Mouse (Mus musculus) bone marrow, adult 2 months (tissue): ENCODE measurements around the gene Samd13. TPM values are rescaled to one million over a fixed set of nuclear protein-coding genes. Genes with fewer than 3 reads are reported as not detected.

ENCODE experiments used
- H3K27ac ChIP-seq: fragments of 200-500 bp; 2 replicates; pipeline ENCODE4 v1.5.1; 2012; ENCODE audit warnings: low read depth, mild to moderate bottlenecking, control low read depth, inconsistent platforms, low read length; ENCODE audit not compliant: control insufficient read depth, poor library complexity, insufficient read depth
- H3K4me1 ChIP-seq: fragments of 200-500 bp; 2 replicates; pipeline ENCODE4 v1.6.1; 2011; ENCODE audit warnings: low read length; ENCODE audit not compliant: control insufficient read depth, insufficient read depth
- H3K4me3 ChIP-seq: fragments of 200-500 bp; replicated peaks from 2 replicates; pipeline ENCODE3; 2011; ENCODE audit warnings: mild to moderate bottlenecking, low read depth, low read length, control low read depth; ENCODE audit not compliant: control insufficient read depth
- CTCF ChIP-seq: fragments of 200-500 bp; IDR thresholded peaks from 2 replicates; pipeline ENCODE4 v1.5.1; 2011; ENCODE audit warnings: low read length, control low read depth; ENCODE audit not compliant: control insufficient read depth, insufficient read depth
- POLR2A ChIP-seq: fragments of 200-500 bp; IDR thresholded peaks from 2 replicates; pipeline ENCODE4 v1.6.1; 2011; ENCODE audit warnings: low read depth, mild to moderate bottlenecking, control low read depth, low read length, borderline replicate concordance; ENCODE audit not compliant: control insufficient read depth
- WGBS: fragments of 180-500 bp; shearing (Covaris S2); methylation state at CpG from one replicate; pipeline ENCODE4 v1.1.7; 2018; 5-methylcytosine and 5-hydroxymethylcytosine counted together
- polyA plus RNA-seq: library from polyadenylated mRNA; stranded (reverse); fragments of >200 nt; gene quantifications from 2 replicates; pipeline ENCODE4 v1.2.4, GENCODE M21; 2011; ENCODE audit warnings: low replicate concordance; ENCODE audit not compliant: missing spikeins, insufficient read depth, insufficient read length

The Samd13 gene
- polyA plus RNA-seq, 1 experiment = not detected

GRCm38 (mm10) chr3:146616533-146617283 is 68.7 kb downstream of the Samd13 start:
- Histone ChIP-seq H3K27ac (peak overlapping the region; percentile 10), H3K4me1 (no peaks in the 10 kb centered on the region; the same call in 1 of the 2 replicates), H3K4me3 (no peak overlapping the region)
- TF ChIP-seq POLR2A (no peak), CTCF (no peak)
- 33% methylated on average over 5 of the region's 5 CpGs for WGBS

DNA sequence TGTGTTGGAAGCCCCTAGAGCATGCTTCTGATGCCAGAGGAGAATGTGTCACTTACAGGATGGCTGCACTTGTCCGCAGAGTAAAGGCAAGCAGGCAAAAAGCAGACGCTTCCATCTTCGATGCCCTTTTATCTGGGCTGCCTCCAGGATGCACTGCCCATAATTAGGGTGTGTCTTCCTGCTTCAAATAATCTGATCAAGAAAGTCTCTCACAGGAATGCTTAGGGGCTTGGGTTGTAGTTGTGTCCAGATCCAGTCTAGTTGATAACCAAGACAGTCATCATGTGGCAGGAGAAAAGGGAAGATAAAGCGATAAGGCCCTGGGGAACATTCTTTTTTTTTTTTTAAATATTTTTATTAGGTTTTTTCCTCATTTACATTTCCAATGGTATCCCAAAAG is 69.9 kb downstream of the Samd13 start, which contains the start of gene Dnase2b:
Gene Dnase2b, minus strand, starts transcription at position 101 of the 400 bp plus-strand sequence.
- WGBS = 53% methylated on average over 4 of the region's 4 CpGs
- no peak within 1 kb of the TSS for H3K4me3 ChIP-seq
- no peak for TF ChIP-seq POLR2A
- TF ChIP-seq CTCF = no peak
- H3K27ac ChIP-seq = no peak within 1 kb of the TSS
- H3K4me1 ChIP-seq = no peaks in the 10 kb centered on the region; the same call in 1 of the 2 replicates

DNA sequence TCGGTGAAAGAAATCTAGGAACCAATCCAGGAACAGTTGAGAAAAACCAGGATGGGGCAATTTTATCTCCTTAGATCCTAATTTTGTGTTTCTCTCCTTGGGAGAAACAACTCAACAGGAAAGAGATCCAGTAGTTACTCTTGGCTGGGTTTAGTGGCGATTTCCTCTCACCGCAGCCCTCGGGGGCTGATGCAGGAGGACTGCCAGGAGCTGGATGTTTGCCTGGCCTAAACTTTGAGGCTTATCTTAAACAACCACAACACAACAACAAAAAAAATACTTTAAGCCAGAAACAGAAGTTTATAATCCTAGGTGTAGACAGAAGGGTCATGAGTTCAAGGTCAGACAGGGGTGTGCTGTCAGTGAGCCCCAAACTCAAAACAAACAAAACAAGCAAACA is 73.6 kb downstream of the Samd13 start:
- no peak for TF ChIP-seq POLR2A
- no peak for TF ChIP-seq CTCF
- 51% methylated on average over 4 of the region's 4 CpGs for WGBS
- no peak overlapping the region for H3K27ac ChIP-seq

DNA sequence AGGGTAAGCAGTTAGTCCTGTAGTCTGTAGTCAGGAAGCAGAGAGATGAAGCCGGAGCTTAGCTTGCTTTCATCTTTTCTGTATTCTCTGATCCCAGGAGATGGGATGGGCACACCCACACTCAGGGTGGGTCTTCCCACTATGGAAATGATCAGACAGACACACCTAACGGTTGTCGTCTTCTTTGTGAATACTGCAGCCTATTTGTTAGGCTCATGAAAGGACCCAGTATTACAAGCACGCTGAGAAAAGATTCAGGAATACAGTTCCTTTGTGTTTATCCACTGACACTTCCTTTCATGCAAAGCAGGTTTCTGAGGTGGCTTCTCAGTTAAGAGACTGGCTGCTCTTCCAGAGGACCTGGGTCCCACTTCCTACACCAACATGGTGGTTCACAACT is 74.1 kb downstream of the Samd13 start:
- no peak overlapping the region for H3K27ac ChIP-seq
- H3K4me3 ChIP-seq = no peak overlapping the region
- H3K4me1 ChIP-seq = no peaks in the 10 kb centered on the region
- TF ChIP-seq CTCF (no peak), POLR2A (no peak)
- 85% methylated on average over 4 of the region's 4 CpGs for WGBS

More for the DNA sequence above, 73.6 kb downstream of the Samd13 start:
- H3K4me3 ChIP-seq = no peak overlapping the region
- no peaks in the 10 kb centered on the region; the same call in 1 of the 2 replicates for H3K4me1 ChIP-seq

- Histone ChIP-seq H3K4me1 (no peaks in the 10 kb centered on the region), H3K4me3 (no peak overlapping the region), H3K27ac (no peak overlapping the region)
- WGBS = 38% methylated on average over 10 of the region's 10 CpGs
- TF ChIP-seq POLR2A (no peak), CTCF (no peak)
Measured at GRCm38 (mm10) chr3:146610322-146610721, 75.1 kb downstream of the Samd13 start.

GRCm38 (mm10) chr3:146607368-146607767 is 78.0 kb downstream of the Samd13 start:
- H3K4me1 ChIP-seq = no peaks in the 10 kb centered on the region
- WGBS = 34% methylated on average over 1 of the region's 1 CpGs
- TF ChIP-seq POLR2A (no peak), CTCF (no peak)
- H3K27ac ChIP-seq = no peak overlapping the region
- no peak overlapping the region for H3K4me3 ChIP-seq

GRCm38 (mm10) chr3:146604647-146605046 is 80.7 kb downstream of the Samd13 start:
- H3K27ac ChIP-seq = no peak overlapping the region
- no peaks in the 10 kb centered on the region for H3K4me1 ChIP-seq
- WGBS = 83% methylated on average over 9 of the region's 9 CpGs
- TF ChIP-seq POLR2A = no peak
- TF ChIP-seq CTCF = no peak
- H3K4me3 ChIP-seq = no peak overlapping the region

DNA sequence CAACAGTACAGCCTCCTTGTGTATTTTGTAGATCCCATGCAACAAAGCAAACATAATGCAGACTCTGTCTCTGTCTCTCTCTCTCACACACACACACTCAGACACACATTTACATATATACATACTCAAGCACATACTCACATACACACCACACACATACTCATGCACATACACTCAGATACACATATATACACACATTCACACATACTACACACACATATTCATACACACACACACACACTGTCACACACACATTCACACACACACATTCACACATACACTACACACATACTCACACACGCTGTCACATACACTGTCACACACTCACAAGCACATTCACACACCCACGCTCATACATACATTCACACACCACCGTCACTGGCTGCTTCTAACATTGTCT is 82.9 kb downstream of the Samd13 start:
- TF ChIP-seq POLR2A (no peak), CTCF (no peak)
- Histone ChIP-seq H3K4me3 (no peak overlapping the region), H3K4me1 (no peaks in the 10 kb centered on the region), H3K27ac (no peak overlapping the region)
- WGBS = 80% methylated on average over 3 of the region's 3 CpGs
